Mouse (Mus musculus): ENCODE measurements around the gene Ksr2.

Gene Ksr2

DNA sequence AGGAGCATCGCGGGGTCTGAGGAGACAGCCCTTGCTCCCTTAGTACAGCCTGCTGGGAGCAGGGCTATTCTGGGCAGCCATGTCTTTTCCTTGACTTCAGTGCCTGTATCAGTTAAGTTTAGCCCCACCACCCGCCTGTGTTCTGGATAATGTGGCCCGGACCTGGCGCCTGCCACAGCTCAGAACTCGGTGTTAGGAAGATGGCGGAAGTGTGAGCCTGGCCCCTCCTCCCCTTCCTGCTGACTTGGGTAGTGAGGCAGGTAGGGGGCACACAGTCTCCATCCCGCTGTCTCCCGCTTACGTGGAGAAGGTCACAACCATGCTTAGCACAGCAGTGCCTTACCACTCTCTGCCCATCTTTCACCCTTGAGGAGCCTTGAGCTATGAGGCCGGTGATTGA lies 68.2 kb downstream of the Ksr2 start:
- no peak for DNase-seq (ENCODE audit: inconsistent ontology term)

GRCm38 (mm10) chr5:117485411-117485810 lies 71.6 kb downstream of the Ksr2 start:
- no peak for DNase-seq (ENCODE audit: inconsistent ontology term)

- DNase-seq (ENCODE audit: inconsistent ontology term), result no peak
These were observed 72.3 kb downstream of the Ksr2 start for GRCm38 (mm10) chr5:117486092-117486491.

GRCm38 (mm10) chr5:117488155-117488554 lies 74.4 kb downstream of the Ksr2 start:
- no peak for DNase-seq (ENCODE audit: inconsistent ontology term)

- DNase-seq (ENCODE audit: inconsistent ontology term), result no peak
These were observed 75.0 kb downstream of the Ksr2 start for GRCm38 (mm10) chr5:117488670-117489325.

DNA sequence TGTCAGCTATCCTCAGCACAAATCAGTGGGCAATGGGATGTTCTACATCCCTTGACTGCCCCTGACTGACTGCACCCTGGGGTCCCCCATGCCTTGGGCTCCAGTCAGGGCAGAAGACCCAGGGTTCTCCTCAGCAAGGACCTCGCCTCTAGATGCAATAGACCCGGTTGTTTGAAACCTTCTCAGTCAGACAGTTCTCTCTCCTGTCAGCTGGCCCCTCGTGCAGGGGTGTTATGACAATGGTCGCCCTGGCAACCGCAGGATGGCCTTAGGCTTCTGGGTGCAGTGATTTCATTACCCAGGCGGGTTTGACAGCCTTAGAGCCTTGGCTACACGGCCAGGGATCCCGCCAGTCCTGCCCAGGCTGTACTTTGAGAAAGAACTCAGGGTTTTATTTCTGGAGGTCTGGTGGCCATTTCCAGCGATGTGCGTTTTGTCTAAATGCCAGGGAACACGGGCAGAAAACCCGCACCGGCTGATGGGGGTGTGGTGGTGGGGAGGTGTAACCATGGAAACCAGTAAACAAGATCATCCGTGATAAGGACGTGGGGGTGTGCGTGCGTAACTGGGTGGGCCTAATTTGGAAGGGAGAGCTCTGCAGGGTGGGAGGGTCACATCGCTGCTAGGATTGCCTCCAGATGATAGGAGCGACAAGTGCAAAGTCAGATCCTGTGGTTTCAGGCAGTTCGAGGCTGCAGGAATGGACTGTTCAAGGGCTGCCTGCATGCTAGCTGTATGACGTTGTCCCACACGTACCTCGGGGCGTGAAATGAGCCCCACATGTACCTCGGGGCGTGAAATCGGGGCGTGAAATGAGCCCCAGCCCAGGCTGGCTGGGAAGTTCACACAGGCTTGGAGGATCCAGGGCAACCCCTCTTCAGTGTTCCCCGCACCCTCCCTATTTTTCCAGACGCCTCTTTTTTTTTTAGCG lies 79.4 kb downstream of the Ksr2 start:
- DNase-seq (ENCODE audit: inconsistent ontology term), result peak; percentile 32

DNA sequence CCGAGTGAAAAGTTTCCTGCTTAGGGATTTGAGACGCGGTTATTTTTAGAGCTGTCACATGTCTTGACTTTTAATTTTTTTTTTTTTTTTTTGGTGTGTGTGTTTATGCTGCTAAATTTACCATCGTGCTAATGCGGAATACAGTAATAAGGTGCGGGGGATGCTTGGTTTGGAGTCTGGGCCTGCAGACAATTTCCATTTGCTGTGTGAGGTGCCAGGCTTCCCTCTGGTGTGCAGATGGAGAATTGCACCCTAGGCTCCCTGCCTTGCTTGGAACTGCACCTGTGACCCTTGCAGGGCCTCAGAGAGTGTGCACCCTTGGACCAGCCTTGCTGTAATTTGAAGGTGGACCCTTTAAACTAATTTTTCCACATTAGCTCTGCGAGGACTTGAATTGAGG lies 80.1 kb downstream of the Ksr2 start:
- peak; percentile 42 for DNase-seq (ENCODE audit: inconsistent ontology term)

GRCm38 (mm10) chr5:117497084-117497483 lies 83.3 kb downstream of the Ksr2 start:
- DNase-seq (ENCODE audit: inconsistent ontology term), result no peak

GRCm38 (mm10) chr5:117502611-117503010 lies 88.8 kb downstream of the Ksr2 start:
- DNase-seq (ENCODE audit: inconsistent ontology term), result no peak

DNA sequence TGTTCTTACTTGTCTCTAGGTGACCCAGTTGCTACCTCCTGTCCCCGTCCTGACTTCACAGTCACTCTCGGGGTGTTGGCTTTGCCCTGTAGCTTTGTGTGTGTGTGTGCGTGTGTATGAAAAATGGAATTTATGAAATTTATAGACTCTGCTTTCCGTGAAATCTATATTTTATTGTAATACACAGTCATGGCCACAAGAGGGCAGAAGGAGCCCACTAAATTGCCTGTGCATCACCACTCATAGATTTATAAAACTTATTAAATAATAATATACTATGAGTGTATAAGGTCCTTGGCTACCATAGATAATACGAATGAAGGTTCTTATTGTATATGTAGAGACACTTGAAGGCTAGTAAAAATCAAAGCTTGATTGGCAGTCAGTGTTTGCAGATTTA lies 90.6 kb downstream of the Ksr2 start:
- no peak for DNase-seq (ENCODE audit: inconsistent ontology term)

DNA sequence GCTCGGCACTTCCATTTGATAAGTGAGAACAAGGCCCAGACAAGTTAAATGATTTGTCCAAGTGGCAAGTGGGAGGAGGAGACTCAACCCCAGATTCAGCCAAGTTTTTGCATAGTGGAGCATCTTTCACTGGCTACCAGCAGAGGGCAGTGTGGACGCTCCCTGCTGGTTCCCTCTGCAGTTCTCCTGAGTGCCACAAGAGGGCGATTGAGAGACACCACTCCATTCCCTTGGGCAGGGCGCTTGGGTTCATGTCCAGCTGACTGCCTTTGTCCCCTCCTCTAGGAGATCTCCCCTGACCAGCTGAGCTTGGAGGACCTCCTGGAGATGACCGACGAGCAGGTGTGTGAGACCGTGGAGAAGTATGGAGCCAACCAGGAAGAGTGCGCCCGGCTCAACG lies 91.4 kb downstream of the Ksr2 start:
- peak; percentile 41 for DNase-seq (ENCODE audit: inconsistent ontology term)

DNA sequence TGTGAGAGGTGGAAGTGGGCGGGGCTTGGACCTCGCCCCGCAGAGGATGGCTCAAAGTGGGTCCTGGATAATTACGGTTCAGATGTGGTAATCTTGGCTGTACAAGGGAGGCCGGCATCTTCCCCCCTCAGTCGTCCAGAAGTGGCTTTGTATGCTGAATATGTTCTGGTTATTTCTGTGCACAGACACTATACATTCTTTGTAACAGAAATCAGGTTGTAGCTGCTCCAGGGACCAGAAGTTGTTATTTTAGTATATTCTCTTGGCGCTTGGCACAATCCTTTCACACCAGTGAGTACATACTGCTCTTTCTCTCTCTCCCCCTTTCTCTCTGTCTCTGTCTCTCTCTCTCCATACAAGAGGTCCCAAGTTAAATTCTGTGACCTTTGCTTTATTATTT lies 92.0 kb downstream of the Ksr2 start:
- DNase-seq (ENCODE audit: inconsistent ontology term), result no peak

GRCm38 (mm10) chr5:117506406-117506805 lies 92.6 kb downstream of the Ksr2 start:
- DNase-seq (ENCODE audit: inconsistent ontology term), result no peak

GRCm38 (mm10) chr5:117509511-117510375 lies 95.9 kb downstream of the Ksr2 start:
- DNase-seq (ENCODE audit: inconsistent ontology term), result no peak

DNA sequence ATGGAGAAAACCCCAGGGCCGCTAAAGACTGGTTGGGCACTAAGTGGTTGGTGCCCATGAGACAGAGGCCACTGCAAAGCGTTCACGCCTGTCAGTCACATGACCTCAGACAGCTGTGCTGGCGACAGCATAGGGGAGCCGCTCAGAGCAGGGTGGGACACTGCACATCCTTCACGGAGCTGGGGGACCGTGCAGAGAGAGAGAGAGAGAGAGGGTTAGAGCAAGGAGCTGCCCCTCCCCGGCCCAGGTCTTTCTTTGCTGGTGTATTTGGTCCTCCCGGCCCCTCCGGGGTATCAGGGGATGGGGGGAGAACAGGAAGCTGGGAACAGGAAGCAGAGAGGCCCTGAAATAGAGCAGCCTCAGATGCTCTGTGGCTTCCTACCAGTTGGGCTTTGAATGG lies 97.1 kb downstream of the Ksr2 start:
- no peak for DNase-seq (ENCODE audit: inconsistent ontology term)

DNA sequence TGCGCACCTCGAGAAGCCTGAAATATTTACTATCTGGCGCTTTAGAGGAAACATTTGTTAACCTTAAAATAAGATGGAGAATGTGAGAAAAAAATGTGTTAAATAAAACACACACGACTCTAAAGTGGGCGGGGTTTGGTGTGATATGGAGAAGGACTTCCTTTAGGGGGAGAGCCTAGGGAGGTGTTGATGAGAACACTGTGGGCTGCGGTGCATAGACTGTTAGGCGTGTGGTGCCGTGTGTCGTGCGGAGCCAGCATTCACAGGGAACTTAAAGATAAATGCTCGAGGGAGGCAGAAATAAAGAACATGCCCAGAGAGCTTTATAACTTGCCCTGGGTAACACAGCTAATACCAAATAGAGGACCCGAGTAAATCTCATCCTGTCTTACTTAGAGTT lies 101.6 kb downstream of the Ksr2 start:
- no peak for DNase-seq (ENCODE audit: inconsistent ontology term)

DNA sequence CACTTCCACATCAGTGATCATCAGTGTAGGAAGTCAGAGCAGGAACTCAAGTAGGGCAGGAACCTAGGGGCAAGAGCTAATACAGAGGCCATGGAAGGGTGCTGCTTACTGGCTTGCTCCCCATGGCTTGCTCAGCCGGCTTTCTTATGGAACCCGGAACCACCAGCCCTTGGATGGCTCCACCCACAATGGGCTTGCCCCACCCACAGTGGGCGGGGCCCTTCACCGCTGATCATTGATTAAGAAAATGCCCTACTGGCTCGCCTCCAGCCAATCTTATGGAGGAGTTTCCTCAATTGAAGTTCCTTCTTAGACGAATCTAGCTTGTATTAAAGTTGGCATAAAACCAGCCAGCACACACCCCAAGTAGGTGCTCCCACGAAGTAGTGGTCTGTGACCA lies 102.1 kb downstream of the Ksr2 start:
- DNase-seq (ENCODE audit: inconsistent ontology term), result no peak

GRCm38 (mm10) chr5:117516597-117516996 lies 102.8 kb downstream of the Ksr2 start:
- peak; percentile 30 for DNase-seq (ENCODE audit: inconsistent ontology term)

- no peak for DNase-seq (ENCODE audit: inconsistent ontology term)
These were observed 106.2 kb downstream of the Ksr2 start for GRCm38 (mm10) chr5:117519858-117520495.

DNA sequence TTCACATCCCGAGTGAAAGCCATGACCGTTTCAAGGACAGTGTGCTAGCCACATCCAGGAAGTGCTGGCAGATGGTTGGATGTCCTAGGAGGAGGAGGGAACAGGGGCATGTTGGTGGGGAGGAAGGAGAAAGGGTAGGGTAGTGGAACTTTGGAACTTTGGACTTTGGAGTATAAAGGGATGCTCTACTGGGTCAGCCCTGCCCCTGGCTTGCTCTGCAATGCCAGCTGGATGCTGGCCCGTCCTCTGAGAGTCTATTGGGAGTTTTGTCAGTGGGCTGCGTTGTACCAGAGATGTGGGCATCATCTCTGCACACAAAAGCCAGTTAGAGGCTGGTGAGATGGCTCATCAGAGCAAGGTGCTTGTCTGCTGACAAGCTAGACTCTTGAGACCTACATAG lies 107.4 kb downstream of the Ksr2 start:
- DNase-seq (ENCODE audit: inconsistent ontology term), result no peak

DNA sequence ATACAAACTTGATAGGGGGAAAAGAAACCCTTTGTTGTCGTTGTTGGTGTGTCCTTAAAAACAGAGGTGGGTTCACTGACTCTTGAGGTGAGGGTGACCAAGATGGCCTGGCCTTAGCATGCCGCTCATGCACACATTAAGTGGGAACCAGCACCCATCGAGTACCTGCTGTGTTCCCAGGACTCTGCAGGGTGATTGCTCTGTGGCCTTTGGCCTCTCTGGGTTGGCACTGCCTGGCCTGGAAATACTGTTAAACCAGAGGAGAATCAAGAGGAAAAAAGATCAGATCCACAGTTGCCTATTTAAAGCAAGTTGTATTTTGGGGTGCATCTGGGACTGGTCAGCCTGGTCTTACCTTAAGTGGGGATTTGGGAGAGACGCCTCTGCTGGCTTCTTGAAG lies 107.9 kb downstream of the Ksr2 start:
- DNase-seq (ENCODE audit: inconsistent ontology term), result no peak

DNA sequence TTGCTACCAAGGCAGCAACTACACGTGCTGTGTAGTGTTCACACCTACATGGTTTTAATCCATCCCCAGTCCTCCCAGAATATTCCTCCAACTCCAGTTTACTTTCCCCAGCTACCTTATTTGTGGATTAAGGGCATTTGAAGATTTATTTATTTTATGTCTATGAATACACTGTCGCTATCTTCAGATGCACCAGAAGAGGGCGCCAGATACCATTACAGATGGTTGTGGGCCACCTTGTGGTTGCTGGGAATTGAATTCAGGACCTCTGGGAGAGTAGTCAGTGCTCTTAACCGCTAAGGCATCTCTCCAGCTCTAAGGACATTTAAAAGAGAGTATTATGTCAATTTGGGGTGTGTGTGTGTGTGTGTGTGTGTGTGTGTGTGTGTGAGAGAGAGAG lies 108.7 kb downstream of the Ksr2 start:
- DNase-seq (ENCODE audit: inconsistent ontology term), result no peak

Measured in Muller cell, postnatal 12 days (primary cell).